Mouse (Mus musculus) brain, embryonic 14.5 days (tissue): Measurements from ENCODE around the gene Defb38. TPM values are rescaled to one million over a fixed set of nuclear protein-coding genes. Genes with fewer than 3 reads are reported as not detected.

Source experiments
- DNase-seq: peaks from one replicate; pipeline ENCODE4 v3.0.0-alpha.2; 2011; ENCODE audit warnings: low read depth
- CTCF ChIP-seq: fragments of 200-500 bp; IDR thresholded peaks from 2 replicates; pipeline ENCODE4 v1.5.1; 2012; ENCODE audit warnings: inconsistent platforms, mild to moderate bottlenecking, moderate library complexity, borderline replicate concordance; ENCODE audit not compliant: insufficient read depth, insufficient read length; ENCODE audit errors: extremely low read depth
- POLR2A ChIP-seq: fragments of 200-500 bp; IDR thresholded peaks from 2 replicates; pipeline ENCODE4 v1.6.1; 2012; ENCODE audit warnings: mild to moderate bottlenecking, inconsistent platforms, borderline replicate concordance; ENCODE audit not compliant: poor library complexity, insufficient read depth, insufficient read length, severe bottlenecking; ENCODE audit errors: extremely low read depth
- polyA plus RNA-seq: library from polyadenylated mRNA; depleted of rRNA; stranded (reverse); fragments of >200 nt; gene quantifications from 2 replicates; pipeline ENCODE4 v1.2.3, GENCODE M21; 2012; rRNA removed

Defb38 gene
- not detected in 2 replicates for polyA plus RNA-seq

- TF ChIP-seq POLR2A (no peak), CTCF (no peak)
These were observed at the start of gene Defb38 for GRCm38 (mm10) chr8:19026466-19026865. Gene Defb38 (minus strand): TSS chr8:19026566.

DNA sequence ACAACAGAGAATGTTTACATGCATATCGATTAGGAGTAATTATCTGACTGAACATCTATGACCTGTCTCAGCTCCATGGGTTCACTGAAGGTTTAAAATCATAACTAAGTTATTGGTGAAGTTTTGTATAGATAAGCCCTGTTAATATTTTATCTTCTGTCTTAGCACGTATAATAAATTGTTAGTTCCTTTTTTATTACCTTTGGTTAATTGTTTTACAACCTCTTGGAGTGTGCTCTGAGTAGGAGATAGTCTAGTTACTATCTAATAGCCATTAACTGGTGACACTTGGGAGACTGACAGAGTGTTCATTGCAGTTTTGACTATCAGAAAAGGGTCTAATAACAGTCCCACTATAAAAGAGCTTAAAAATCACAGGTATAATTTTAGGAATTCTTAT, 39.6 kb upstream of the Defb38 start:
- DNase-seq, result no peak
- TF ChIP-seq POLR2A (no peak), CTCF (no peak)

More at GRCm38 (mm10) chr8:19026466-19026865, at the start of gene Defb38:
- no peak for DNase-seq

DNA sequence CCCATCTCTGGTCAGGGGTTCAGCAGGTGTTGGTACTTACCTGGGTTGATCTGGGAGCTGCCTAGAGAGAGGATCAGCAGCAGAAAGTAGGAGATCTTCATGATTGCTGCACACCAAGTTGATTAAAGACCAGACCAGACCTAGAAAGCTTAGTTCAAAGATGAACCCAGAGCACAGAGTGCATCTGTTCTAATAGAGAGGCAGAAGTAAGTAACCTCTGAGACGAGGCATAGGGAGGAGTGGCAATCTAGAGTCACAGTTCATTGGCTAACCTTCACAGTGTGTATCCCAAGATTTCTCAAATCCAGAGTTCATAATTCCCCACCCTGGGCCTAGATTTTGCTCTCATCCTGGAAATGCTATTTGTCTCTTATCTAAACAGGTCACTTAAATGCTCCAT, 38.3 kb upstream of the Defb38 start, which contains the start of gene Defb39:
Gene Defb39, minus strand, starts transcription at position 101 of the 400 bp plus-strand sequence.
- TF ChIP-seq POLR2A (no peak), CTCF (no peak)
- no peak for DNase-seq

DNA sequence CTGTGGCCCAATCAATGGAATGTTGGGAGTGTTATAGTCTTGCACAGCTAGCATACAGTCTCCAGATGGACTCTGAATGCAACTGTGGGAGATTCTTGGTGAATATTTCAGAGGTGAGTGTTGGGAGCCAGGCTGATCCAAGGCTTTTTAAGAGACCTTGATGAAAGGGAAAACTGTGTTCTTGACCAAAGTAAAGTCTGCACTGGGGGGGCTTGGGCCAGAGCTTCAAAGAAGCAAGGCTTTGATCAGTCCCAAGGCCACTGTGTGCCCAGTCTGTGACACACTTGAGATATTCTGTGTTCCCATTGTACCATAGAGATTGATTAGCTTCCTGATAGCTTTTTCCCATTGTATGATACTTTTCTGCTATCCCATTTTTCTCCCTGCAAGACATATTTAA, 36.5 kb upstream of the Defb38 start:
- TF ChIP-seq POLR2A (no peak), CTCF (no peak)
- no peak for DNase-seq

- TF ChIP-seq POLR2A (no peak), CTCF (no peak)
These were observed 18.9 kb upstream of the Defb38 start for GRCm38 (mm10) chr8:19045242-19045641.

More at GRCm38 (mm10) chr8:19045242-19045641, 18.9 kb upstream of the Defb38 start:
- no peak for DNase-seq

Other genes with a start within 250 kb of the Defb38 start
- gene Defb40, start 48.3 kb downstream of the Defb38 start, polyA plus RNA-seq, result not detected in 2 replicates
- not detected in 2 replicates for gene Defb37, start 35.5 kb downstream of the Defb38 start, polyA plus RNA-seq
- gene Defb39, start 38.2 kb upstream of the Defb38 start, polyA plus RNA-seq, result not detected in 2 replicates
- gene Defb12, start 88.3 kb upstream of the Defb38 start, polyA plus RNA-seq, result not detected in 2 replicates
- gene Defb34, start 97.2 kb upstream of the Defb38 start, polyA plus RNA-seq, result not detected in 2 replicates
- not detected in 2 replicates for gene Gm45826, start 114.2 kb upstream of the Defb38 start, polyA plus RNA-seq
- gene Defb14, start 167.8 kb upstream of the Defb38 start, polyA plus RNA-seq, result not detected in 2 replicates
- gene Defb4, start 172.1 kb upstream of the Defb38 start, polyA plus RNA-seq, result not detected in 2 replicates
- gene Defb6, start 198.9 kb upstream of the Defb38 start, polyA plus RNA-seq, result not detected in 2 replicates
- not detected in 2 replicates for gene Defb46, start 213.3 kb upstream of the Defb38 start, polyA plus RNA-seq
- not detected in 2 replicates for gene Defb5, start 221.0 kb upstream of the Defb38 start, polyA plus RNA-seq